Mouse (Mus musculus): Measurements from ENCODE around the gene Arl2bp. TPM values are rescaled to one million over a fixed set of nuclear protein-coding genes. Genes with fewer than 3 reads are reported as not detected.

The Arl2bp gene
- polyA plus RNA-seq, 1 experiment, result 79.0 TPM

Other genes with a start within 250 kb of the Arl2bp start
- 11.2 and 13.3 TPM in 2 replicates for gene Nlrc5, start 232.2 kb upstream of the Arl2bp start, polyA plus RNA-seq (2012; rRNA removed)
- 45.6 and 50.1 TPM in 2 replicates for gene Cpne2, start 133.6 kb upstream of the Arl2bp start, polyA plus RNA-seq (2012; rRNA removed)
- gene Rspry1, start 64.7 kb upstream of the Arl2bp start, polyA plus RNA-seq (2012; rRNA removed), result 9.1 and 9.4 TPM in 2 replicates
- gene Fam192a, start 64.6 kb upstream of the Arl2bp start, polyA plus RNA-seq (2012; rRNA removed), result 16.9 and 19.1 TPM in 2 replicates
- gene Pllp, start 29.7 kb downstream of the Arl2bp start, polyA plus RNA-seq (2012; rRNA removed), result 24.8 and 33.0 TPM in 2 replicates
- gene Ccl22, start 79.0 kb downstream of the Arl2bp start, polyA plus RNA-seq (2012; rRNA removed), result 1.1 and 2.6 TPM in 2 replicates
- 31.2 and 54.2 TPM in 2 replicates for gene Cx3cl1, start 105.4 kb downstream of the Arl2bp start, polyA plus RNA-seq (2012; rRNA removed)
- gene Ccl17, start 143.9 kb downstream of the Arl2bp start, polyA plus RNA-seq (2012; rRNA removed), result 2.7 and 4.1 TPM in 2 replicates
- gene Coq9, start 171.7 kb downstream of the Arl2bp start, polyA plus RNA-seq (2012; rRNA removed), result 129 and 131 TPM in 2 replicates
- 18.2 and 26.9 TPM in 2 replicates for gene Ciapin1, start 171.8 kb downstream of the Arl2bp start, polyA plus RNA-seq (2012; rRNA removed)
- gene Polr2c, start 190.8 kb downstream of the Arl2bp start, polyA plus RNA-seq (2012; rRNA removed), result 84.3 and 93.1 TPM in 2 replicates
- 16.9 and 24.3 TPM in 2 replicates for gene Dok4, start 209.7 kb downstream of the Arl2bp start, polyA plus RNA-seq (2012; rRNA removed)

All from gonadal fat pad, adult 2 months (tissue).